Mouse (Mus musculus): ENCODE results near the gene Bmpr1b.
"Not testable (repeated sequence)": the region's sequence is repeated elsewhere in the genome, so short reads cannot be mapped to it uniquely, and the experiment has no call there.

Gene Bmpr1b

DNA sequence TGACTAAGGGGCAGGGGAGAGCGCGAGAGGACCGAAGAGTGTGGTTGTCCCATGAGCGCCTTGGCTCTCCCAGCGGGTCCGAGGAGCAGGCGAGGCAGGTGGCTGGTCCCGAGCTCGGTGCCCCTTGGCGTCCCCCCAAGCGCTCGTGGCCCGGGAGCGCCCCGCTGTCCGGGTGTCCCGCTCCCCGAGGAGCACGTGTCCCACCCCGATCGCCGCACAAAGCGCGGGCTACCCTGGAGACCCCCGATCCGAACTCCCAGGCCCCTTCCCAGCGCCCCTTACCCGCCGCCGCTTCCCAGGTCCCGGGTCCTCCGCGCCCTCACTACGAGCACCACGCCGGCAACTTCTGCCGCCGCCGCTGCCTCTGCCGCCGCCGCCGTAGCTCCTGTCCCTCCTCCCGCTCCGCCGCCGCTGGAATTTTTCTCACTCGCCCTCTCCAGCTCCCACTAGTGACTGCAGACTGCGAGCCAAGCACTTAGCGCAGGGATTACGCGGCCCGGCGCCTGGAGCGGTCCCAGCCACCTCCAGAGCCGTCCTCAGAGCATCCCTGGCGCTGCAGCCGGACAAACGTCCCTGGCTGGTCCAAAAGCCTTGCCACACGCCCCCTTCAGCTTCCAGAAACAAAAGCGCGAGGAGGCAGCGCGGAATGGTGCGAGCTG is at the start of gene Bmpr1b:
Bmpr1b (minus strand) TSS at position 563 of the 659 bp plus-strand sequence.
- peak; percentile 12 for DNase-seq

DNA sequence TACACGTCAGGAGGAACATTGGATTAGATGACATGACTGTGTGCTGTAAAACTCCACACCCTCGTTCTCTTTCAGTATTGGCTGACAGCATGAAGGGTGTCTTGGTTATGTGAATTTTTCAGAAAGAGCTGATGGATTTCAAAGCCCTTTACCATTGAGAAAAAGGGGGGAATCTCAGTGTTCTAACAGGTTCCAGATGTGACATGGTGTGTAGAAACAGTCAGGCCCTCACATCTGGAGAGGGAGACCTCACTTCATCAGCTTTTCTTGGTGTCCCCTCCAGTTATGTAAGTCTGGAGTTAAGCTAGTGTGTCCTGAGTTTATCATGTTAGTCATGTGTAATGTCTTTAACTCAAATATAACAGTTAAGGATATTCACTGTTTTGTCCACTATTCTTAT is 43.6 kb upstream of the Bmpr1b start:
- DNase-seq: no peak

DNA sequence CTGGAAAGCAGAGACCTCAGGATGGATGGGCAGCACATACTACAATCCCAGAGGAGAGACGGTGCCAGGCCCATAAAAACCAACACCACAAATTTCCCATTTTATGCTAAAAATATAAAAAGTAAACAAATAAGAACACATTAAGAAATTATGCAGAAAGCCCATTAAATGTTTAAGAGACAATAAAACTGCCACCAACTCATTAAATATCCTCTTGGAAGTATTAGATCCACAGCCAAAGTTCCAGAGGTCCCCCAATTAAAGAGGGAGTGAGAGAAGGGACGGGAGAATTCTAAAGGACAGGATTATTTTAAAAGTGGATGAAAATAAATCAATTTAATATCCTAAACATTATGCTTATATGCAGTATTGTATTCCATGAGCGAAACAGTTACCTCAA is 43.0 kb upstream of the Bmpr1b start:
- DNase-seq: no peak

DNA sequence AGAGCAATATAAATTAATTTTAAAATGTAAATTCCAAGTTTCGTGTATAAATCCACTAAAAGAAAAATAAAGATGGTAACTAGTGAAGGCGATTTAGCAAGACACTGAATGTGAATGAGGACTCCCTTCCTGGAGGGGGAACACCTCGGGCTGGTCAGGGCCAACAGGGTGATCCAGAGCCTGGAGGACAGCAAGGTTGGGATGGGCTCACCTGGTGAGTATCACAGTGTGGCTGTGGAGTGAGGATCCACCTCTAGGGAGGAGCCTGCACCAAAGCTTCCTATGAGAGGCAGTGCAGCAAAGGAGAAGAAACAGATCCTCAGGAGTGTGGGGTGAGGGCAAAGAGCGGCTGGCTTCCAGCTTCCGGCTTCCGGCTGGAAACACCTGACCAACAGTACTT is 40.8 kb upstream of the Bmpr1b start:
- no peak for DNase-seq

DNA sequence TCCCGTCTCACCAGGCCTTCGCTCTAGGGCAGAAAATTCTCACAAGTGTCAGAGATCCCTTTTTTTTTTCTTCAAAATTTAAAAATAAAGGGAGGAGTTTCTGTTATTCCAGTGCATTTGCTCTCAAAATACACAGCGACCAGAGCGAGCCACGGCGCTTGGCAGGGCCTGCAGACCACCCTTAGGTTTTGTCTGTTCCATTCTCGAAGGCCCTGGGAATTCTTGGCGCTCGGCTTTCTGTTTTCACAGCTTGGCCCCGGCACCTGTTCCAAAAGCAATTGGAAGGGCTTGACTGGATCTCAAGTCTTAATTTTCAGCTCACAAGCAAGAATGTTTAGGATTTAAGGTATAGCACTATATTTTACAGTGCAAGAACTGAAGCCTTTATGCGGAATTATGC is 39.8 kb upstream of the Bmpr1b start:
- DNase-seq: no peak

DNA sequence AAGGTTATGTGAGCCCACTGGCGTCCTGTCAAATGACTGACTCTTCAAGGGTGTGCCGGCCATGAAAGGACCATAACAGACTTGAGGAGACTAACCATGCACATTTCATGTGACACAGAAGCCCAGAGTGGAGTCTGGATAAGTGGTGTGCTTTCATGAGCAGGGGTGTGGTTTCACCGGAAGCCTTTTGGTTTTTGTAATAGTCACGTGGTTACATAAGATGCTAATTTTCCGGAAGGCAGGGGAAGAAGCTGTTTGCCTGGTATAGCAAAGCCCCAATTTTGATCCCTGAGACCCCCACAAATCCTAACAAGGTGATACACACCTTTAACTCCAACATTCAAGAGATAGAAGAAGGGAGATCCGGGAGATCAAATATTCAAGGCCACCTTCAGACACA is 38.3 kb upstream of the Bmpr1b start:
- DNase-seq: no peak

DNA sequence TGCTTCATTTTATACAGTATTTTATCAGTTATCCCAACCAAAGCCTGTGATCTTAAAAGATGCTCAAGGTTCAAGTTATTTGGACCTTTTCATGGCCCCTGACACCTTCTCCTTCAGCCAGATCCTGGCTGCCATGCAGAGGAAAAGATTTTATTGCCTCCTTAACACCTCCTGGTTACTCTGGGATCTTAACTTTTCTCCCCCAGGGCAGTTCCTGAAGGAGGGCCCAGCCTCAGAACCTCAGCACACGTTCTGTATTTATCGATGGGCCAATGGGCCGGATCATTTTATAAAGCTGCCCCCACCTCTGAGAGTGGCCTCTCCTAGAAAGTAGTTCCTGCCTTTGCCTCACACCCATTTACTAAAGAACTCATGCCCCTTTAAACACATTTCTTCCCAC is 37.1 kb upstream of the Bmpr1b start:
- DNase-seq: no peak

DNA sequence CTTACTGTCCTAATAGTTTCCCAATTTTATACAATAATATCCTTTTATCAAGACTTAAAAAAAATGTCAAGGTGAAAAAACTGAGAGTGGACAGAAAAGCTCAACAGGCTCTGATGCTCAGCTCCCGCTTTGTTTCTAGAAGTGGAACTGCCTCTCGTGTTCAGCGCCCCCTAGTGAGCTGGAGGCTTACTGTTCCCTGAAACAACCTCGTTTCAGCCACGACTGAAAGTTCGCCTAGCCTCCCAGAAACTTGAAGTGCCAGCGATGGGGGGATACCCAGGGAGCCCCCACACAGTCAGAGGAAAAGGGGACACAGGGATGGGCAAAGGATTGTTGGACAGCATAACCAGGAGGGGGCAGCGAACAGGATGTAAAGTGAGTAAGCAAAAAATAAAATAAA is 26.9 kb upstream of the Bmpr1b start:
- peak; percentile 18 for DNase-seq

DNA sequence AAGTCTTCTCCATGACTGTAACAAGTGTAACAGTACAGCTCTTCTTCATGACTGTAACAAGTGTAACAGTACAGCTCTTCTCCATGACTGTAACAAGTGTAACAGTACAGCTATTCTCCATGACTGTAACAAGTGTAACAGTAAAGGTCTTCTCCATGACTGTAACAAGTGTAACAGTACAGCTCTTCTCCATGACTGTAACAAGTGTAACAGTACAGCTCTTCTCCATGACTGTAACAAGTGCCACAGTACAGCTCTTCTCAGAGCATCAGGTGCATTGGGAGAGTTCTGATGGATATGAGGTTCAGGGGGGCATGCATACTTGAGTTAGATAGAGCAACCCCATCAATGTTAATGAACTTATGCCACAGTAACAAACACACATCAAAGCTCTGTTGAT is 22.4 kb upstream of the Bmpr1b start:
- DNase-seq: not testable (repeated sequence)

DNA sequence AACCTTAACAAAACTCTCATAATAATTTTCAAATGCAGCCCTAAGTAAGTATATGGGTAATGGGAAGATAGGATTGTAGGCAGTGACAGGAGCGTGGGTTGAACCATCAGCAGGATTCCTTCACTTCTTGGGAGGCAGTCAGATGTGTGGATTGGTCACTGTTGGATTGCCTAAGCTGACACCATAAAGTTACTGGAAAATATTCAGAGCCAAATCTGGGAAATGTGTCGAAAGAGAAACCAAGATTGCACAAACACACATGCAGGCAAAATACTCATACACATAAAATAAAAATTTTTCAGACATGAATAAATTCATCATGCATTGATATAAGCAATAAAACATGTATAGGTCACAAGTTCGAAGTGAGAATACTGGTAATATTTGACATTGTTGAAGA is 17.3 kb upstream of the Bmpr1b start:
- DNase-seq: no peak

DNA sequence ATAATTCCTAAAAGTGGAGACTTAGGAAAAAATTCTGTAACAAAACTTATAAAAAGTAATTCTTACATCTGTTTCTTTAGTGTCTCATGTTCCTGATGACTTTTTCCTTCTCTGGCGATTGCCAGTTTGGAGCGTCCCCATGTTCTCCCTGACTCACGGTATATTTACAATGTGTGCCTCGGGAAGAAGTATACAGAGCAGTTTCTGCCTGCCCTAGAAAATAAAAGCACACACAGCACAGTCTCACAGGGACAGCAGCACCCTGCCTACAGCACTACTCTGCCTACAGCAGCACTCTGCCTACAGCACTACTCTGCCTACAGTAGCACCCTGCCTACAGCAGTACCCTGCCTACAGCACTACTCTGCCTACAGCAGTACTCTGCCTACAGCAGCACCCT is 4.8 kb upstream of the Bmpr1b start:
- DNase-seq: no peak

DNA sequence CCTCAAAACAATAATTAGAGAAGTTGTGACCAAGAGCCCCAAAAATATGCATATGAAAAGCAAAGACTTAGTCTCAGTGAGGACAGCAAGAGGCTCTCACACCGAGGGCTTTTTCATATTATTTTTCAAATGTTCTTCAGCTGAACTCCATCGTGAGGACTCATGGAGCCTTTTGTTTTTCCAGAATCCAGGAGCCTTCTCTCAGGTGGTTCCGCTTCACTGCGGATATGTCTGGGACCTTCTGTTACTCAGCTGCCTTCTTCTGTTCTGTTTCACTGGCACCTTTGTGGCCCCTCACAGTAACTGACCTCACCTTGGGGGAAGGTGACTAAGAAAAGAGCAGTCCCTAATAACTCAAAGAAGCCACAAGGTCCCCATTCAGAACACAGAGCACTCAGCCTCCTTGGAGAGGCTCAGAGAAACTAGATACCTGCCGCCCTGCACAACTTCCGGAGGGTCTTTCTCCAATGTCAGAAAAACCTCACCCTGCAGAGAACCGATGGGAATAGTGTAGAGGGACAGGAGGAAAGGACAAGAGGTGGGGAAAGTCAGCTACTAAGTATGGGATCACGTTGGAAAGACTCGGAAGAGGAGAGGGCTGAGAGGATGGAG is 868 bp downstream of the Bmpr1b start:
- DNase-seq: no peak

DNA sequence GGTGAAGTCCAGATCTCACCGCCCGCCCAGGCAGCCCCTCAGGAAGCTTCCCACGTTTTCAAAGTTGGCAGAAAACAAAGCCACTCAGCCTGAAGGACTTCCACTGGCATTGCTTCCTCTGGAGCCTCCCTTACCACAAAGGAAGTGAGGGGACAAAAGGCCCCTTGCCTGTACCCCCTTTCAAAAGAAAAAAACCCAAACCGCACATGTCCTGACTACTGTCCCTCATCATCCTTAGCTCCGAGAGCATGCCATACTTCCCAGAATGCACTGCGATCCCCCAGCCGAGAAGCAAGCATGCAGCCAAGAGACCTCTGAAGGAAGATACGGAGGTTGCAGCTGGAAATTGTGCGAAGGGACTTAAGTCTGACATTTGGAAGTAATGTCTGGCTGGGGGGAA is 4.2 kb downstream of the Bmpr1b start:
- no peak for DNase-seq

DNA sequence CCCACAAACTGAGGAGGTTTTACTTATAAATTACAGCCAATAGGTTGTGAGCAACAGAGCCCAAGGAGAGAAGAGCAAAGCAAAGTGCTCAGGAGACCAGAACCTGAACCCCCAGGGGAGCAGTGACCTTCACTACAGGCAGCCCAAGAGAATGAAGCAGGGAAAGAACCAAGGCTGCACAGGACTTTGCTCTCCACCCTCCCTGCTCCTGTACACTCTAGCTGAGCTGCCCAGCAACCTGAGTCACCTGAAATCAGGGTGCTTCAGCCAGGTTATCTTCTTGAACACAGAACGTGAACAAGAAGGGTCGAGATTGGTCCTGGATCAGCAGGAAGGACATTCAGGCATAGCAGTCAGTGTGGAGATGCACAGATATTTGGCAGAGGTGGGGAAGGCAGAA is 5.3 kb downstream of the Bmpr1b start:
- DNase-seq: no peak

DNA sequence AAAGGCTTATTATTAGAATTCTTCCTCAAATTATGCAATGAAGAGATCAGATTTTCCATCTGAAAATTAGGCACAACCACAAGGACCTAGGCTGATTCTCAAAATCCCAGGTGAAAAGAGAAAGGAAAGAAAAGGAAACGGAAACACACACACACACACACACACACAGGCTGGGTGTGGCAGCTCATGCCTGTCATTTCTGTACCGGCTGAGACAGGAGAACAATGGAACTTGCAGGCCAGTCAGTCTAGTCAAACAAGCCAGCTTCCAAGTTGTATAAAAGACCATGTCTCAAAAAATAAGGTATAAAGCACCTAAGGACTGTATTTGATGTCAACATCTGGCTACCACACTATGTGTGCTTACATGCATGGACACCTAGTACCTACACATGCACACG is 7.8 kb downstream of the Bmpr1b start:
- DNase-seq: no peak

DNA sequence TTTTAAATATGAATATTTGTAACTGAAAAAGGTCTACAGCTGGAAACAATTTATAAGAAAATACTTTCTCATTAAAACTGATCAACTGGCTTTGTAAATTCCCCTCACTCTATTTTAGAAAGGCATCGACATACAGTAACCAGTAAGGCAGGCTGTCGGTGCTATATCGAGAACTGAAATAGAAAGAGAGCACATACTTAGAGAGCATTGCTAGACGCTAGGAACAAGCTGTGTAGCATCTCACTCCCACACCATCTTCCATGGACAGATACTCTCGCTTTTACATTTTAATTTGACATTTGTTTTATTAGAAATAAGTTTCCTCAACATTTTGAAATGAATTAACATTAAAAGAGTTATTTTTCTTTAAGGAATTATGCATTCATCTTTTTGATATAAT is 17.2 kb downstream of the Bmpr1b start:
- DNase-seq: no peak

DNA sequence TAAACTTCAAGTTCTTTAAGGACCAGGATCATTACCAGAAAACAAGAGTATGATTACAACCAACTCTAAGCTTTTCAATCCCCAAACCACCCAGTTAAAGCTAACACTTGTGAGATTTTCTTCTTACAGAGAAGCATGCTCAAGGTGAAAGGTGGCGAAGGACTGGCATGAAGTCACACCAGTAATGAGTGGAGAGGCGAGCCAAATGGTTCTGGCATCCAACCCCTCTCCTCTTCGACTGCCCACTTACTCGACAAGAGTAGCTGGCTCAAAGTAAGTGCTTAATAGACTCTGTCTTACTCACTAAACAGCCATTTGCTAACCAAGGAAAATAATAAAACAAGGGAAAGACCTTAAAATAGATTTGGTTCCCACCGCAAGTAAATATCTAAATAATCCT is 30.4 kb downstream of the Bmpr1b start:
- no peak for DNase-seq

DNA sequence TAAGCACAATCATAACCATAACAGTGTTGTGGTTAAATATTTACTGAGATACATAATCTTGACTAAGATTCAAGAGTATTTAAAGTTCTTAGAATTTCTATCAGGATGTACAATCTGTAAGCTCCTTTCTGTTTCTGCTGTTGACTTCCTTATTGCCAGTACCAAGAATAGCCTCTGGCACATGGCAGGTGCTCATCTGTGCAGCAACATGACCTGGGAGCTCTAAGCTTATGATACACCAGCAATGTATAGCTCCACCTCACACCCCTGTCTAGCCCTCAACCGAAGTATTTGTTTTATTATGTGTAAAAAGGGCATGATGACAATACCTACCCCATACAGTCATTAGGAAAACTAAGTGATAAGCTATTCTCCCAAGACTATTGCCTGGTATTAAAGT is 42.8 kb downstream of the Bmpr1b start:
- no peak for DNase-seq

DNA sequence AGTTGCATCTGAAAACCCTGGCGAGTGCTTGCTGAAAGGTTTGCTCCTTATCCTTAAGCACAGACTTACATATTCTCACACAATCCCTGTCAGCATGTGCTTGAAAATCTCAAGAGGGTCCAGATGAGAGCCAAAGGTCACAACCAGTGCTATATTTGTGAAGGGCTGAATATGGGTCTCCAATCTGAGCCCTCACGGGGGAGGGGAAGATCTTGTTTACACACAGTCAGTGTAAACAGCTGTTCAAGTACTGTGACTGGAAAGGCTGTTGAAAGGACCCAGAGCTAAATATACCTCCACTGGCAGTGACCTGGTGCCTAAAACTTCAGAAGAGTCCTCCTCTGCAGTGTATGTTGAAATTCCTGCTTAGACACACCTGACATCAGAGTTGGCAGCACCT is 43.7 kb downstream of the Bmpr1b start:
- DNase-seq: no peak

DNA sequence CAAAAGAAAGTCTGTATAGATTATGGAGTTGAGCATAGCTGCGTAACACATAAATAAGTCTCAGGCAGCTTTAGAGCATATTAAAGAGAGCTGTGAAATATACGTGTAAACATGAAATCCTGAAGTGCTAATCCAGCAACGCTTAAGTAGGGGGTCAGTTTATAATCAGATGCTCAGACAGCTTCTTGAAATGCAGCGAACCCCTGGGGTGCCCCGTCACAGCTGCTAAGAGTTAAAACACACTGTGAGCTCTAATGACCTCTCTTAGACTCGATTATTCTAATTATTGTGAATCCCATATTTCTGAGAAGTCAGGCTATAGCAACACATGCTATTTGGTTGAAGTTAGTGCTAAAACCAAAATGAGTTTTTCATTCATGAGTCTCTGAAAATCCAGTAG is 45.0 kb downstream of the Bmpr1b start:
- no peak for DNase-seq

DNA sequence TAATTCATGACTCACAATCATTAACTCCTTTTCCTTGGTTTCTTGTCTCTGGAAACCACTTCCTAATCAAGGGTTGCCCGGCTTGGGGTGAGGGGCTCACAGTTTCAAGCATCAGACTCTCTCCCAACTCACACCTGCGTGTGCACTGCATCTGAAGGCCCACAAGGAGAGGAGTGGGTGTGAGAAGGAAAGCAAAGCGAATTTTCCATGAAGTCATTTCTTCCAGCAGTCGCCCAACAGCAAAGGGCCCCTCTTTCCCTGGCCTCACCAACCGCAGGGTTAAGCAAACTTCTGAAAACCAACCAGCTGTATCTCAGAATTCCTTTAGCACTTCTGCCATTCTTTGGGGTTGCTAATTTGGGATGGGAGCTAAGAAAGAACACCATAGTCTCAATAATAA is 46.8 kb downstream of the Bmpr1b start:
- DNase-seq: no peak

DNA sequence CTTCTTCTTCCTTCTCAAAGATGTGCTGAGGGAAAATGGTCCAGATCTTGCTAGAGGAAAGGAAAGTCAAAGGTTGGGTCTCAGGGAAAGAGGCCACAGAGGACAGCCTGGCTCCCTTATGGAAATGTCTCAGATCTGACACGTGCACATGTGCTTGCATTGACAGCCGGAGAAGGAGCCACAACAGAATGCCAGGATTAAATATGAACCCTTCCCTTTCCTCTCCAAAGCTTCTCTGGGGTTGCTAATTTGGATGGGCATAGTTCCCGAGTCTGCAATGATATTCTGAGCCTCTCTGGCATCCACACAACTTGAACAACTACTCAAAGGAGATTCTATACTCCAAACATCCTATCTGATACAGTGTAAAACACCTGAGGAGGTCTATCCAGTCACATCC is 48.4 kb downstream of the Bmpr1b start:
- DNase-seq: no peak

DNA sequence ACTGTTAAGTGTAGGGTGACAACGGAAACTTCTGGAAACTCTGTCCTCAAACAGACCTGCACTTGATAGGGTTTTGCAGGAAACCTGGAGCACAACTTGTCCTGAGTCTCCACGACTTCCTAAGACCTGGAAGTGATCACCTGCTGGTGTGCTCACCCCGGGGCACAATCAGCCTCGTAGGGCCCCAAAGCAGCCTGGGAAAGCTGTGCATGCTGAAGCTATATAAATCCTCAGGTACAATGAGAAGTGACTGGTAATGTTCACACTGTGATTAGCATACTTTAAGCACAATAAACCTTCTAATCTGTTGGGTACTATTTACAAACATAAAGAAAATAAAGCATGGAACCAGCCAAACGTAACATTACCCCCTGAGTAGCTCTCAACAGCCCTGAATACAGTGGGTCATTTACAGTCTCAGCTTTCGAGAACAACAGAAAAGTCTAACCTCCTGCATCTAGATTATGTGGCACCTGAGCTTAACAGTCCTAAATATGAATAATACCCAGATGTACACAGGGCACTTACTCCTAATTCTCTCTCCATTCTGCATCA is 54.4 kb downstream of the Bmpr1b start:
- no peak for DNase-seq

DNA sequence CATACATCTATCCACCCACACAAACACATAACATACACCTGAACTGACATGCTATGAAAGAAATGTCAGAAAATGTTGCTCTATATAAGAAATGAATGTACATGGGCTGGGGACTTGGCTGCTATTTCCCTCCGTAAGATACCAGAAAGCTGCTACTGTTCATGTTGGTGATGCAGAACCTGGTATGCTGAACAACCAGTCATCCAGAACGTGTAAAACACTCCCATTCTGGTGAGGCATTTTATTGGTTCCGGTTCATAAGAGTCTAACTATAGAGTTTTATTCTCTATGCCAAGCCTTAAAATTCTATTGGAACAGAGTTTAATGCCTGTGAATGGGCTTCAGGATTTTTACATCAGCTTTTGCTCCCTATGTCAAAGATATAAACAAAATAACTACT is 55.0 kb downstream of the Bmpr1b start:
- DNase-seq: no peak

DNA sequence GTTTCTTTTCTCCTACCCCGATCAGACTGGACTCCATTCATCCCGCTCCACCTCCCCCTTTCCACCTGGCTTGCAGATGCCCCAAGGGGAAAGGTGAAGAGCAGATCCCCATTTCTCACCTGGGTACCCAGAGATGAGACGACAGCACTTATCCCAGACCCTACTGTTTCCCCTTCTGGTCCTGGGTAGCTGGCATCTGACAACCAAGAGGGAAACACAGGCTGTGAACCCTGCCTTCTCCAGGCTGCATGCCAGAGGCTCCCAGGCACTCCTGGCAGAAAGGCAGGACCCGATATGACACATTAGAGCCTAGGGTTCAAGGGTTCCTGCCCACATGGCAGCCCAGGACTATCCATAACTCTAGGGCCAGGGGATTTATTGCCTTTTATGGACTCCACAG is 56.0 kb downstream of the Bmpr1b start:
- no peak for DNase-seq
